Mouse (Mus musculus): ENCODE measurements around the gene Itga5.

The Itga5 gene

GRCm38 (mm10) chr15:103364761-103365160 is 1.8 kb downstream of the Itga5 start:
- DNase-seq: peak; percentile 48

DNA sequence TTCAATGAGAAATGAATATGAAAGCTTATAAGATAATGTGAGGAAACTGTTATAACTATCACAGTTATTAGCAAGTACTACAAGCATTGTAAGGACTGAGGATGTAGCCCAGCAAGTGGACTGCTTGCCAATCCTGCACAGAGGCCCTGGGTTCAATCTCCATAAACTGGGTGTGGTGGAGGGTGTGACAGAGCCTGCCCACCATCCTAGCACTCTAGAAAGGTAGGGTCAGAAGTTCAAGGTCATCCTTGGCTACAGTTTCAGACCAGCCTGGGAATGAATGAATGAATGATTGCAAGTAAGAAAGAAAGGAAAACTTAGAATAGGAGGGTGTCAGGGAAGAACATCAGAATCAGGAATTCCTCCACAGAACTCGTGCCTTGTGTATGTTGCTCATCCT is 2.8 kb downstream of the Itga5 start:
- no peak for DNase-seq

GRCm38 (mm10) chr15:103362950-103363349 is 3.6 kb downstream of the Itga5 start:
- DNase-seq: no peak

DNA sequence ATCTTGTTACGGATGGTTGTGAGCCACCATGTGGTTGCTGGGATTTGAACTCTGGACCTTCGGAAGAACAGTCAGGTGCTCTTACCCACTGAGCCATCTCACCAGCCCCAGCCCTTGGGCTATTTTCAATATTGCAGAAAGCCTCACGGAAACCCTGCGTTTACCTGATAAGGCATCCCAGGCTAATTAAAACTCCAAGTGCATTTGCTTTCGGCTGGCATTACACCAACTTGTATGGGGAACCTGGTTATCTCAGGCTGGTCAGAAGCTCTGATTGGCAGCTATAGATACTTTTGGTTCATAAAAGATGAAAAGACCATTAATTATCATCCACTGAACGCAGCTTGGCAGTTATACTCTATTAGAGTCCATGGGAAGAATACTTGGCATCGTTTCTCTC is 4.2 kb downstream of the Itga5 start:
- peak; percentile 60 for DNase-seq

DNA sequence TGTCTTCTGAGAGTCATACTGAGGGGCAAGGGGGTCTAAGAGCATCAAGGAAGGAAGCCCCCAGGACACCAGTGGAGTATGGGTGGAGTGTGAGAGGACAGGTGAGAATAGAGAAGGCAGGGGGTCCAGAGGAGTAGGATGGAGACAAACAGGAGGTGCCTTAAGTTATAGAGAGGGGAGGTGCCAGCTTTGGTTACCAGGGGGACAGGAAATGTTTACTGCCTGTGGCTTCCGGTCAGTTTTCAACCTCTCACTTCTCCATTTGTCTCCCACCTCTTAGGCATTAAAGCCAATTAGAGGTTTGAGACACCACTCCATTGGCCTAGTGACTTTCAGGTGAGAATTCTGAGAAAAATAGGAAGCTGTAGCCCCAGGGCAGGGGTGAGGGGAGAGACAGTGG is 5.3 kb downstream of the Itga5 start:
- DNase-seq: no peak

GRCm38 (mm10) chr15:103359869-103360602 is 6.5 kb downstream of the Itga5 start:
- no peak for DNase-seq

DNA sequence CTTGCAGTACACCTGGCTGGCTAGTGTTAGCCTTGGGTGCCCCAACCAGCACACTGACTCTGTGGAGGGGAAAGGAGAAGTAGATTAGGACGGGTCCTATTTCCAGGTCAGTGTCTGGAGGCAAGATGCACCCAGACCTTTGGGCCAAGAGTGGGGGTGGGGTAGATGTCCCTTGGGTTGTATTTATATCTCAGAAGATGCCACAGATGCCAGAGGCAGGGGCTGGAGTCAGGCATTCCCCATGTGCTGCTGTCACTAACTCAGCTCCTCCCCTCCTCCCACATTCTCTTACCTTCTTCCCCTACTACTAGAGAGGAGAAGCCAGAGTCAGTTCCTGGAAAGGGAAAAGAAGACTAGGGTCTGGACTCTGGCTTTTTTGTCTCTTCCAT is 7.4 kb downstream of the Itga5 start:
- DNase-seq: no peak

DNA sequence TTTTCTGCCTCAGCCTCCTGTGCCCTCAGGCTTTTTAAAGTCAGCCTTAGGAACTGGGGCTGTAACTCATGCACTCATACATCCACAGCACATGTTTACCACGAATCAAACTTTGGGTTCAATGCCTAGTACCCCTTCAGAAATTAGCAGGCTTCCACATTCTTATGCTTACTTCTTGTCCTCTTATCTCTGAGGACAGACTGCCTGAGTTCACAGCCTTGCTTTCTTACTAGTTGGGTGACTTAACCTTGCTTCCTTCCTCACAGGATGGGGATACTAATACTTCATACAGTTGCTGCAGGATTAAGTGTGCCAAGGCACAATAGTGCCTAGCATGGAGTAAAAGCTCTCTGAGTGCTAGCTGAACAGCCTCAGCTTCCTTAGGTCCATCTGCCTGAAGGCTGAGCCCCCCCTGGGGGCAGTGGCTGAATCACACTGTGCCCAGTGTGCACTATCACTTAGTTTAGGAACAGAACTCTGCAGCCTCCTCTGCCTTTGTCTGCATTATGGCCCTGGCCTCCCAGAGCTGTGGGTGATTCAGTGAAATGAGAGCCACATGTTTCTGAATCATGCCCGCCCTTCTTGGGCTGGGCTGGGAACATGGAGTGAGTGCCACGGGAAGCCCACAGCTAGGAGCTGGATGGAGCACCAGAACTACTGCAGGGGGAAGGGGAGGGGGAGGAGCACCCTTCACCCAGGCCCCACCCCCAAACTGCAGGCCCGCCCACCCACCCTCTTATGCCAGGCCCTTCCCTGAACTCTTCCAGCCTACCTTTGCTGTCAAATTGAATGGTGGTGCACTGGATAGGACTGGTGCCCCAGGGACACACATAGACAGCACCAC is 8.1 kb downstream of the Itga5 start:
- DNase-seq: peak; percentile 23

DNA sequence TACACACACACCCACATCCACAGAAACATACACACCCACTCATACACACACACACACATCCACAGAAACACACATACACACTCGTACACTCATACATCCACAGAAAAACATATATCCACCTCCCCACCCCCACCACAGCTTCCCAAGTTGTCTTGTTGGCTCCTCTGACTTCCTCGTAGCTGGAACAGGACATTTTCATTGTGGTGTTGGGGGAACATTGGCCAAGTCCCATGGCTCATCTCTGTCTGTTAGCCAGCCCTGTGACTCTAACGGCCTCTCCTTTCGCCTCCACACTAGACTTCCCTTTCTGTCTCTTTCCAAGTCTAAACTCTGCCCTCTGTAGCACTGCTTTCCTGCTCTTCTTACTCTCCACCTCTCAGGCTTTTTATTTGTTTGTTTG is 8.7 kb downstream of the Itga5 start:
- no peak for DNase-seq

- DNase-seq: no peak
Measured at GRCm38 (mm10) chr15:103356130-103356529, 10.4 kb downstream of the Itga5 start.

GRCm38 (mm10) chr15:103355420-103355819 is 11.1 kb downstream of the Itga5 start:
- DNase-seq: no peak

DNA sequence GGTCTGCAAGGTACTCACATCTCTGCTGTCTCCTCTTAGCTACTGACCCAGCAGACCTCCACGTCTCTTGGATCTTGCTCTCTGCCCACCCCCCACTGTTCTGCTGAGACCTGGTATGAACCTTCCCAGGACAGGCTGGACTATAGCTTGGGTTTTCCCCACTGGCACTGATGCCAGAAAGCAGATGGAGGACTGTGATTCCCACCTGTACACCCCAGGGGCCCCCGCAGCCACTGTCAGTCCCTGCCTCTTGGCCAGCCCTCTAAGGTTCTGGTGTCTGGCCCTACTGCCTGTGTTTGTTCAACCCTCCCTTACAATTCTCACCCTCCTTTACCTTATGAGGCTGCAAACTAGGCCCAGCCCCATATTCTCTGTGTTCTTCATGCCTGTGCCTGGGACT is 11.9 kb downstream of the Itga5 start:
- DNase-seq: no peak

GRCm38 (mm10) chr15:103353511-103354256 is 12.9 kb downstream of the Itga5 start:
- DNase-seq: no peak

DNA sequence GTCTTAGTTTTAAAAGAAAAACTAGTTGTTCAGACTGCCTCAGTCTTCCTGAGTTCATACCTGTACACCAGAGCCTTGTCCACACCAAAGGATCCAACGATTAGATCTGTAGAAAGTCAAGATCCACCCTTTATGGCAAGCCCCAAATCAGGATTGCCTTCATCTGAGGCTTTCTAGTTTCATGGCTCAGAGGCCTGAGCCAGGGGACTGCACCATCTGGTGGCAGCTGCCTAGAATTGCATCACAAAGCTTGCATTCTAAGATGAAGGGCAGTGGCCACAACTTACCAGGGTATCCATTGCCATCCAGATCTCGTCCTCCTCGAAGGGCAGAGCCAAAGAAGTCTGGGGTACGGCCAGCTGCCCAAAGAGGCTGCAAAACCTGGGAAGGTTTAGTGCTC is 13.7 kb downstream of the Itga5 start:
- peak; percentile 61 for DNase-seq

DNA sequence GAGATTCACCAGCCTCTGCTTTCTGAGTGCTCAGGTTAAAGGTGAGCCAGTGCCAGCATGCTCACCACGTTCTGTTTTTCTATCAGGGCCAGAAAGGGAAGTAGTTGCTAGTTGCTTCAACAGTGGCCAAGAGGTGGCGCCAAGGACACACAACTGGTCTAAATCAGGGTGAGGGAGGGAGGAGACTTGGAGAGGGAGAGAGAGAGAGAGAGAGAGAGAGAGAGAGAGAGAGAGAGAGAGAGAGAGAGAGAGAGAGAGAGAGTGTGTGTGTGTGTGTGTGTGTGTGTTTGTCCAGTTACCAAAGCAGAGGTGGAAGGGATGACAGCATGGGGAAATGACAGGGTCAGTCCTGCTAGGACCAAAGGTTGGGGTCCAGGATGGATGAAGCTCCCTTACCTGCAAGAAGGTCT is 19.3 kb downstream of the Itga5 start:
- DNase-seq: peak; percentile 70

GRCm38 (mm10) chr15:103345789-103346188 is 20.8 kb downstream of the Itga5 start:
- DNase-seq: no peak

GRCm38 (mm10) chr15:103343556-103343955 is 23.0 kb downstream of the Itga5 start:
- no peak for DNase-seq

- DNase-seq: no peak
Measured at GRCm38 (mm10) chr15:103343008-103343407, 23.6 kb downstream of the Itga5 start.

DNA sequence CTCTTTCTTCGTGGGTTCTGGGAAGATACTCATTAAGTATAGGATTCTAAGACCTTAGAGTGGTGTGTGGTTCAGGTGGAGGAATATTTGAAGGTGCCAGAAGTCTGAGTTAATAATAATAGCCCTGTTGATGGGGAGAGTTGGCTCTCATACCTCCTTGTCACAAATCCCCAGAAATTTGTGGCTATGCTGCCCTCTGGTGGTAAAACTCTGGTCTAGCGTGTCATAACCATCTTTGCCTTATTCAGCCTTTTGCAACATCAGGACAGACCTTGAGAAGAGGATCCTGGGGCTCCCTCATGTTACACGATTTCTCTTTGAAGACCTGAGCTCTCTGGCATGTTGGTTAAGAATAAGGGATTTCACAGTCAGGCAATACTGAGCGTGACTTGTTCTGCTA is 24.1 kb downstream of the Itga5 start:
- peak; percentile 76 for DNase-seq

- no peak for DNase-seq
Measured at GRCm38 (mm10) chr15:103341547-103341946, 25.0 kb downstream of the Itga5 start.

- no peak for DNase-seq
Measured at GRCm38 (mm10) chr15:103340786-103341185, 25.8 kb downstream of the Itga5 start.

GRCm38 (mm10) chr15:103339961-103340337 is 26.6 kb downstream of the Itga5 start, which contains the start of gene Zfp385a:
TSS of gene Zfp385a (minus strand) at chr15:103340093.
- DNase-seq: peak; percentile 77

GRCm38 (mm10) chr15:103339166-103339960 is 27.2 kb downstream of the Itga5 start:
- peak; percentile 60 for DNase-seq

Measured in liver (tissue).